In genomic region chr2:27069646-27070045, GRCm38 (mm10) we compare ENCODE assay signal across 21 mouse cellular contexts. TPM values are rescaled to one million over a fixed set of nuclear protein-coding genes. Genes with fewer than 3 reads are reported as not detected.
A peak's percentile ranks its signal among the peaks of the same experiment; 100 is the strongest.
DNase-seq lines count a peak whose midpoint lies in the region; ATAC-seq lines count a peak whose summit lies in the region.
"Had no signal": no experiment of that assay in that cellular context is flagged by ENCODE, and none has a peak within 500 bp of the region (broad histone marks: within the 10 kb centered on the region; RNA-seq: fewer than 3 reads in every experiment).

No protein-coding gene starts in this region.

- H3K4me2 ChIP-seq in limb, embryonic 13.5 days (replicated peaks): no peak overlapping the region
- no peak overlapping the region for H3K4me2 ChIP-seq in hindbrain, embryonic 16.5 days (ENCODE audit: low read length)
- H3K4me2 ChIP-seq in stomach, embryonic 15.5 days: no peak overlapping the region
- H3K4me2 ChIP-seq: forebrain, embryonic 15.5 days; liver, embryonic 15.5 days; midbrain, embryonic 11.5 days had no signal

- 61% methylated on average over 3 of the region's 3 CpGs for WGBS in limb, embryonic 13.5 days
- WGBS in limb, embryonic 10.5 days: 69% methylated on average over 3 of the region's 3 CpGs
- WGBS in hindbrain, embryonic 10.5 days: 40% methylated on average over 3 of the region's 3 CpGs
- WGBS in hindbrain, embryonic 16.5 days: 32% methylated on average over 3 of the region's 3 CpGs
- 47% methylated on average over 3 of the region's 3 CpGs for WGBS in stomach, embryonic 15.5 days

- H3K27ac ChIP-seq in limb, embryonic 13.5 days: no peak overlapping the region
- no peak overlapping the region; the same call in 1 of the 2 replicates for H3K27ac ChIP-seq in limb, embryonic 10.5 days
- peak overlapping the region; percentile 46; the same call in 1 of the 2 replicates for H3K27ac ChIP-seq in hindbrain, embryonic 10.5 days
- no peak overlapping the region for H3K27ac ChIP-seq in hindbrain, embryonic 16.5 days (ENCODE audit: low read depth, low read length)
- no peak overlapping the region for H3K27ac ChIP-seq in stomach, embryonic 15.5 days
- H3K27ac ChIP-seq: forebrain, embryonic 15.5 days; liver, embryonic 15.5 days had no signal

- H3K9ac ChIP-seq in limb, embryonic 13.5 days: no peak overlapping the region
- H3K9ac ChIP-seq in hindbrain, embryonic 16.5 days (ENCODE audit: low read depth, low read length): no peak overlapping the region
- H3K9ac ChIP-seq in stomach, embryonic 15.5 days: no peak overlapping the region
- H3K9ac ChIP-seq: forebrain, embryonic 15.5 days; liver, embryonic 15.5 days had no signal

- peak; percentile 51 for ATAC-seq in limb, embryonic 13.5 days (ENCODE audit: low FRiP score, low read depth)
- peak; percentile 48; the same call in 1 of the 2 replicates for ATAC-seq in hindbrain, embryonic 16.5 days
- ATAC-seq in stomach, embryonic 15.5 days (ENCODE audit: insufficient read depth, low FRiP score, low read depth): 0 out of 2 replicates have a peak, but pooled peaks have one; percentile 32
- ATAC-seq: forebrain, embryonic 15.5 days; intestine, embryonic 16.5 days had no signal

- no peaks in the 10 kb centered on the region for H3K9me3 ChIP-seq in limb, embryonic 13.5 days
- no peaks in the 10 kb centered on the region for H3K9me3 ChIP-seq in limb, embryonic 10.5 days (replicated peaks)
- H3K9me3 ChIP-seq in hindbrain, embryonic 10.5 days: peaks cover 6% of the 10 kb centered on the region; the same call in 1 of the 2 replicates
- no peaks in the 10 kb centered on the region for H3K9me3 ChIP-seq in hindbrain, embryonic 16.5 days (ENCODE audit: control insufficient read depth, low read length)
- H3K9me3 ChIP-seq in stomach, embryonic 15.5 days: no peaks in the 10 kb centered on the region
- H3K9me3 ChIP-seq: forebrain, embryonic 15.5 days; G1E; liver, embryonic 15.5 days had no signal

- no peaks in the 10 kb centered on the region for H3K27me3 ChIP-seq in limb, embryonic 13.5 days
- no peaks in the 10 kb centered on the region for H3K27me3 ChIP-seq in limb, embryonic 10.5 days (ENCODE audit: low read depth, poor library complexity, severe bottlenecking)
- peaks cover 26% of the 10 kb centered on the region; the same call in 1 of the 2 replicates for H3K27me3 ChIP-seq in hindbrain, embryonic 10.5 days (ENCODE audit: insufficient read depth, poor library complexity, severe bottlenecking)
- H3K27me3 ChIP-seq in hindbrain, embryonic 16.5 days (replicated peaks; ENCODE audit: control insufficient read depth, insufficient read depth, low read length): no peaks in the 10 kb centered on the region
- no peaks in the 10 kb centered on the region for H3K27me3 ChIP-seq in stomach, embryonic 15.5 days (replicated peaks)
- H3K27me3 ChIP-seq: forebrain, embryonic 15.5 days; liver, embryonic 15.5 days had no signal

- DNase-seq in limb, embryonic 10.5 days (ENCODE audit: low spot score): no peak
- DNase-seq in hindbrain, embryonic 10.5 days (ENCODE audit: low spot score): peak; percentile 48
- no peak for DNase-seq in adrenal gland, postnatal 4 days (ENCODE audit: low spot score in 2 of 2)
- DNase-seq in natural killer cell, adult 2 months (ENCODE audit: low spot score in 2 of 2): no peak
- DNase-seq: adrenal gland, adult 8-10 months; cerebellum, adult 18-20 months; heart, postnatal 14 days; kidney, postnatal 10 days; lung, postnatal 14 days; right cerebral cortex, adult 18-20 months had no signal

- peaks cover 66% of the 10 kb centered on the region for H3K4me1 ChIP-seq in limb, embryonic 13.5 days
- H3K4me1 ChIP-seq in limb, embryonic 10.5 days: peaks cover 43% of the 10 kb centered on the region
- peaks cover 40% of the 10 kb centered on the region for H3K4me1 ChIP-seq in hindbrain, embryonic 10.5 days (replicated peaks)
- 0 out of 2 replicates have a peak, but pooled peaks cover 4% of the 10 kb centered on the region for H3K4me1 ChIP-seq in hindbrain, embryonic 16.5 days (ENCODE audit: control insufficient read depth, insufficient read depth, low read depth, low read length)
- H3K4me1 ChIP-seq in stomach, embryonic 15.5 days: 0 out of 2 replicates have a peak, but pooled peaks cover 11% of the 10 kb centered on the region
- H3K4me1 ChIP-seq: liver, embryonic 15.5 days had no signal

- no peak overlapping the region for H3K4me3 ChIP-seq in limb, embryonic 13.5 days
- no peak overlapping the region for H3K4me3 ChIP-seq in limb, embryonic 10.5 days
- no peak overlapping the region for H3K4me3 ChIP-seq in hindbrain, embryonic 10.5 days
- H3K4me3 ChIP-seq in hindbrain, embryonic 16.5 days (ENCODE audit: low read length): no peak overlapping the region
- no peak overlapping the region for H3K4me3 ChIP-seq in stomach, embryonic 15.5 days (replicated peaks)
- H3K4me3 ChIP-seq: forebrain, embryonic 15.5 days; liver, embryonic 15.5 days had no signal

- no peaks in the 10 kb centered on the region for H3K36me3 ChIP-seq in limb, embryonic 13.5 days
- H3K36me3 ChIP-seq in limb, embryonic 10.5 days: no peaks in the 10 kb centered on the region
- no peaks in the 10 kb centered on the region for H3K36me3 ChIP-seq in hindbrain, embryonic 10.5 days
- no peaks in the 10 kb centered on the region for H3K36me3 ChIP-seq in hindbrain, embryonic 16.5 days (ENCODE audit: control insufficient read depth, insufficient read depth, low read length)
- no peaks in the 10 kb centered on the region for H3K36me3 ChIP-seq in stomach, embryonic 15.5 days
- H3K36me3 ChIP-seq: forebrain, embryonic 15.5 days; G1E; liver, embryonic 15.5 days had no signal

RNA-seq across cellular contexts. Expression of gene Mymk, which starts 2.3 kb away (rescaled TPM):
- polyA plus RNA-seq in limb, embryonic 13.5 days (2015; fragmentation: Nextera tagmentation; extraction: Ambion mirVana): 43.3 and 49.0 TPM in 2 replicates
- polyA plus RNA-seq in limb, embryonic 10.5 days (2016; fragmentation: Nextera tagmentation; extraction: Ambion mirVana): 0.16 and 1.5 TPM in 2 replicates
- 0.11 and 0.29 TPM in 2 replicates for polyA plus RNA-seq in hindbrain, embryonic 10.5 days (2016; fragmentation: Nextera tagmentation; extraction: Ambion mirVana)
- polyA plus RNA-seq in hindbrain, embryonic 16.5 days (2015; fragmentation: Nextera tagmentation; extraction: Ambion mirVana): 0.21 and 3.5 TPM in 2 replicates
- 0.28 and 1.3 TPM in 2 replicates for polyA plus RNA-seq in stomach, embryonic 15.5 days (2015; fragmentation: Nextera tagmentation; extraction: Ambion mirVana)
- total RNA-seq in adrenal gland, postnatal 4 days (2021): 1 to 10 TPM in 1 of 2 experiments, under 1 TPM in 1; 0.59 to 1.8 TPM
- total RNA-seq: heart, adult 8-10 months; heart, postnatal 14 days; neutrophil, adult 5-6 weeks had no signal
- polyA plus RNA-seq: G1E; midbrain, embryonic 11.5 days; stomach, embryonic 14.5 days had no signal

RNA-seq across cellular contexts. Expression of gene Adamtsl2, which starts 9.5 kb away (rescaled TPM):
- 13.3 and 13.8 TPM in 2 replicates for polyA plus RNA-seq in limb, embryonic 13.5 days (2015; fragmentation: Nextera tagmentation; extraction: Ambion mirVana)
- 3.5 and 9.1 TPM in 2 replicates for polyA plus RNA-seq in limb, embryonic 10.5 days (2016; fragmentation: Nextera tagmentation; extraction: Ambion mirVana)
- 4.0 and 7.0 TPM in 2 replicates for polyA plus RNA-seq in hindbrain, embryonic 10.5 days (2016; fragmentation: Nextera tagmentation; extraction: Ambion mirVana)
- 9.6 and 11.8 TPM in 2 replicates for polyA plus RNA-seq in hindbrain, embryonic 16.5 days (2015; fragmentation: Nextera tagmentation; extraction: Ambion mirVana)
- polyA plus RNA-seq in stomach, embryonic 15.5 days (2015; fragmentation: Nextera tagmentation; extraction: Ambion mirVana): 3.0 and 3.8 TPM in 2 replicates
- 10 to 100 TPM in 1 of 2 experiments, 1 to 10 TPM in 1; 9.6 to 13.5 TPM for total RNA-seq in adrenal gland, postnatal 4 days (2021)
- total RNA-seq: neutrophil, adult 5-6 weeks had no signal
- polyA plus RNA-seq: G1E had no signal

RNA-seq across cellular contexts. Expression of gene Slc2a6, which starts 41.8 kb away (rescaled TPM):
- polyA plus RNA-seq in limb, embryonic 13.5 days (2015; fragmentation: Nextera tagmentation; extraction: Ambion mirVana): 0.75 and 0.77 TPM in 2 replicates
- polyA plus RNA-seq in limb, embryonic 10.5 days (2016; fragmentation: Nextera tagmentation; extraction: Ambion mirVana): 0.49 and 0.91 TPM in 2 replicates
- 2.8 and 3.1 TPM in 2 replicates for polyA plus RNA-seq in hindbrain, embryonic 10.5 days (2016; fragmentation: Nextera tagmentation; extraction: Ambion mirVana)
- 18.0 and 21.6 TPM in 2 replicates for polyA plus RNA-seq in hindbrain, embryonic 16.5 days (2015; fragmentation: Nextera tagmentation; extraction: Ambion mirVana)
- 1.1 and 1.3 TPM in 2 replicates for polyA plus RNA-seq in stomach, embryonic 15.5 days (2015; fragmentation: Nextera tagmentation; extraction: Ambion mirVana)
- 1 to 10 TPM; 1.3 TPM for total RNA-seq in adrenal gland, postnatal 4 days (2021)
- polyA plus RNA-seq: G1E had no signal

RNA-seq across cellular contexts. Expression of gene Cacfd1, which starts 59.9 kb away (rescaled TPM):
- polyA plus RNA-seq in limb, embryonic 13.5 days (2015; fragmentation: Nextera tagmentation; extraction: Ambion mirVana): 96.3 and 102 TPM in 2 replicates
- 86.4 and 109 TPM in 2 replicates for polyA plus RNA-seq in limb, embryonic 10.5 days (2016; fragmentation: Nextera tagmentation; extraction: Ambion mirVana)
- polyA plus RNA-seq in hindbrain, embryonic 10.5 days (2016; fragmentation: Nextera tagmentation; extraction: Ambion mirVana): 93.2 and 96.9 TPM in 2 replicates
- polyA plus RNA-seq in hindbrain, embryonic 16.5 days (2015; fragmentation: Nextera tagmentation; extraction: Ambion mirVana): 103 TPM in 2 replicates
- polyA plus RNA-seq in stomach, embryonic 15.5 days (2015; fragmentation: Nextera tagmentation; extraction: Ambion mirVana): 61.6 and 65.4 TPM in 2 replicates
- total RNA-seq in adrenal gland, postnatal 4 days (2021): 10 to 100 TPM; 49.8 to 53.7 TPM
